Mouse (Mus musculus) MEL (cell line): Measurements from ENCODE around the gene Agt. TPM values are rescaled to one million over a fixed set of nuclear protein-coding genes. Genes with fewer than 3 reads are reported as not detected.

Experiments
- DNase-seq: peaks from one replicate; pipeline ENCODE4 v3.0.0; 2011; ENCODE audit warnings: low read depth, low spot score
- H3K27ac ChIP-seq: 2 replicates; pipeline ENCODE4 v1.5.1; 2012; ENCODE audit warnings: low read depth, mild to moderate bottlenecking, control low read depth, low read length, moderate library complexity; ENCODE audit not compliant: control insufficient read depth
- H3K27me3 ChIP-seq, 2 experiments: fragments of 150-350 bp in 1 of 2; sonication (generic) in 1 of 2; 2 replicates each; pipeline ENCODE4 v1.6.1; 2012; ENCODE audit warnings: low read length in 2 of 2, mild to moderate bottlenecking in 2 of 2, improper control_type of control experiment in 1 of 2, moderate library complexity in 1 of 2; ENCODE audit not compliant: insufficient read depth in 2 of 2, control insufficient read depth in 1 of 2
- H3K36me3 ChIP-seq, 2 experiments: 2 replicates each; pipeline ENCODE4 v1.6.1; 2012 to 2014; ENCODE audit warnings: low read length in 2 of 2, improper control_type of control experiment in 1 of 2, inconsistent platforms in 1 of 2, mild to moderate bottlenecking in 1 of 2; ENCODE audit not compliant: insufficient read depth in 2 of 2, control insufficient read depth in 1 of 2
- H3K4me1 ChIP-seq, 2 experiments: fragments of 150-350 bp in 1 of 2; sonication (generic) in 1 of 2; 2 replicates each; pipeline ENCODE4 v1.6.1; 2012; ENCODE audit warnings: low read length in 2 of 2, improper control_type of control experiment in 1 of 2, mild to moderate bottlenecking in 1 of 2; ENCODE audit not compliant: insufficient read depth in 2 of 2, control insufficient read depth in 1 of 2
- H3K4me3 ChIP-seq, 2 experiments: fragments of 150-350 bp in 1 of 2; sonication (generic) in 1 of 2; 2 replicates each; pipeline ENCODE4 v1.5.1; 2012; ENCODE audit warnings: low read depth in 2 of 2, low read length in 2 of 2, mild to moderate bottlenecking in 2 of 2, moderate library complexity in 2 of 2, control low read depth in 1 of 2, improper control_type of control experiment in 1 of 2; ENCODE audit not compliant: control insufficient read depth in 1 of 2, insufficient read depth in 1 of 2
- H3K79me2 ChIP-seq: 2 replicates; pipeline ENCODE4 v1.6.1; 2012; ENCODE audit warnings: mild to moderate bottlenecking, low read length, moderate library complexity; ENCODE audit not compliant: control insufficient read depth, poor library complexity, insufficient read depth
- H3K9ac ChIP-seq: 2 replicates; pipeline ENCODE4 v1.6.1; 2012; ENCODE audit warnings: low read depth, mild to moderate bottlenecking, control low read depth, low read length, moderate library complexity; ENCODE audit not compliant: control insufficient read depth, poor library complexity, severe bottlenecking
- H3K9me3 ChIP-seq: fragments of 150-350 bp; sonication (generic); replicated peaks from 2 replicates; pipeline ENCODE4 v1.6.1; 2012; ENCODE audit warnings: mild to moderate bottlenecking, low read length, improper control_type of control experiment, moderate library complexity; ENCODE audit not compliant: insufficient read depth
- BHLHE40 ChIP-seq: IDR thresholded peaks from 2 replicates; pipeline ENCODE4 v1.6.1; 2012; ENCODE audit warnings: low read depth, mild to moderate bottlenecking, inconsistent platforms, low read length, improper control_type of control experiment, borderline replicate concordance
- CHD1 ChIP-seq: IDR thresholded peaks from 2 replicates; pipeline ENCODE4 v1.6.1; 2012; ENCODE audit warnings: low read depth, mild to moderate bottlenecking, inconsistent platforms, low read length, improper control_type of control experiment
- CHD2 ChIP-seq: IDR thresholded peaks from 2 replicates; pipeline ENCODE4 v1.6.1; 2011; ENCODE audit warnings: low read length, improper control_type of control experiment
- E2F4 ChIP-seq: IDR thresholded peaks from 2 replicates; pipeline ENCODE4 v1.6.1; 2011; ENCODE audit warnings: low read depth, low read length, improper control_type of control experiment, borderline replicate concordance
- EP300 ChIP-seq, 2 experiments: IDR thresholded peaks; 2 replicates each; pipeline ENCODE4 v1.6.1; 2011; ENCODE audit warnings: improper control_type of control experiment in 2 of 2, low read length in 2 of 2, low read depth in 1 of 2, mild to moderate bottlenecking in 1 of 2
- GABPA ChIP-seq: IDR thresholded peaks from 2 replicates; pipeline ENCODE4 v1.6.1; 2012; ENCODE audit warnings: low read depth, mild to moderate bottlenecking, inconsistent platforms, low read length, improper control_type of control experiment, moderate library complexity
- GATA1 ChIP-seq: IDR thresholded peaks from 2 replicates; pipeline ENCODE4 v1.6.1; 2011; ENCODE audit warnings: low read depth, low read length, improper control_type of control experiment
- HCFC1 ChIP-seq: IDR thresholded peaks from 2 replicates; pipeline ENCODE4 v1.6.1; 2012; ENCODE audit warnings: low read depth, mild to moderate bottlenecking, inconsistent platforms, low read length, improper control_type of control experiment, moderate library complexity
- JUND ChIP-seq: IDR thresholded peaks from 2 replicates; pipeline ENCODE4 v1.6.1; 2011; ENCODE audit warnings: low read depth, mild to moderate bottlenecking, improper control_type of control experiment, low read length
- MAFK ChIP-seq: IDR thresholded peaks from 2 replicates; pipeline ENCODE4 v1.6.1; 2011; ENCODE audit warnings: low read depth, mild to moderate bottlenecking, low read length, improper control_type of control experiment, borderline replicate concordance
- MAX ChIP-seq: IDR thresholded peaks from 2 replicates; pipeline ENCODE4 v1.6.1; 2011; ENCODE audit warnings: low read length, improper control_type of control experiment
- MAZ ChIP-seq: IDR thresholded peaks from 2 replicates; pipeline ENCODE4 v1.6.1; 2012; ENCODE audit warnings: low read depth, mild to moderate bottlenecking, inconsistent platforms, low read length, improper control_type of control experiment
- MXI1 ChIP-seq: IDR thresholded peaks from 2 replicates; pipeline ENCODE4 v1.6.1; 2011; ENCODE audit warnings: mild to moderate bottlenecking, low read depth, low read length, improper control_type of control experiment
- MYB ChIP-seq: IDR thresholded peaks from 2 replicates; pipeline ENCODE4 v1.6.1; 2011; ENCODE audit warnings: mild to moderate bottlenecking, low read depth, low read length, improper control_type of control experiment
- MYC ChIP-seq: IDR thresholded peaks from 2 replicates; pipeline ENCODE4 v1.6.1; 2011; ENCODE audit warnings: low read depth, mild to moderate bottlenecking, low read length, improper control_type of control experiment, moderate library complexity
- POLR2A ChIP-seq, 2 experiments: IDR thresholded peaks; 2 replicates each; pipeline ENCODE4 v1.6.1; 2011 to 2012; ENCODE audit warnings: low read length in 2 of 2, mild to moderate bottlenecking in 2 of 2, control low read depth in 1 of 2, improper control_type of control experiment in 1 of 2, low read depth in 1 of 2, moderate library complexity in 1 of 2; ENCODE audit not compliant: control insufficient read depth in 1 of 2, insufficient read depth in 1 of 2, poor library complexity in 1 of 2
- POLR2AphosphoS2 ChIP-seq: IDR thresholded peaks from 2 replicates; pipeline ENCODE4 v1.6.1; 2011; ENCODE audit warnings: low read length, improper control_type of control experiment
- RAD21 ChIP-seq: IDR thresholded peaks from 2 replicates; pipeline ENCODE4 v1.6.1; 2011; ENCODE audit warnings: mild to moderate bottlenecking, low read depth, low read length, improper control_type of control experiment
- RCOR1 ChIP-seq: IDR thresholded peaks from 2 replicates; pipeline ENCODE4 v1.6.1; 2012; ENCODE audit warnings: low read depth, mild to moderate bottlenecking, inconsistent platforms, low read length, improper control_type of control experiment
- TAL1 ChIP-seq: IDR thresholded peaks from 2 replicates; pipeline ENCODE4 v1.6.1; 2012; ENCODE audit warnings: mild to moderate bottlenecking, inconsistent platforms, low read length, moderate library complexity, mixed read lengths
- TCF12 ChIP-seq: IDR thresholded peaks from 2 replicates; pipeline ENCODE4 v1.6.1; 2014; ENCODE audit warnings: low read depth, mild to moderate bottlenecking, inconsistent platforms, low read length, improper control_type of control experiment, moderate library complexity
- USF1 ChIP-seq: IDR thresholded peaks from 2 replicates; pipeline ENCODE4 v1.6.1; 2014; ENCODE audit warnings: low read depth, mild to moderate bottlenecking, inconsistent platforms, low read length, improper control_type of control experiment, moderate library complexity
- ZKSCAN1 ChIP-seq: IDR thresholded peaks from 2 replicates; pipeline ENCODE4 v1.6.1; 2012; ENCODE audit warnings: low read depth, mild to moderate bottlenecking, inconsistent platforms, low read length, improper control_type of control experiment, moderate library complexity
- polyA plus RNA-seq, 2 experiments: library from polyadenylated mRNA; stranded (reverse) in 1 of 2; unstranded in 1 of 2; fragments of >175 nt in 1 of 2; fragments of >200 nt in 1 of 2; gene quantifications; 2 replicates each; pipeline versions ENCODE4 v1.2.1 to v1.2.4; 2012; ENCODE audit warnings: low replicate concordance in 2 of 2, low read depth in 1 of 2; ENCODE audit not compliant: insufficient read length in 2 of 2, insufficient read depth in 1 of 2, missing spikeins in 1 of 2
- total RNA-seq: library from RNA; depleted of rRNA; stranded (reverse); fragments of 300-350 nt; gene quantifications from 2 replicates; pipeline ENCODE4 v1.2.3, GENCODE M21; 2012

The Agt gene
- total and polyA plus RNA-seq, 3 experiments, result not detected

- Histone ChIP-seq H3K9me3 (no peaks in the 10 kb centered on the region), H3K27me3 (no peaks in the 10 kb centered on the region), H3K9ac (no peak overlapping the region), H3K4me3 (no peak overlapping the region), H3K4me1 (no peaks in the 10 kb centered on the region), H3K27ac (no peak overlapping the region), H3K79me2 (no peaks in the 10 kb centered on the region), H3K36me3 (peaks cover 0 to 2% of the 10 kb centered on the region in 2 experiments; a peak in 1 of 4 replicates)
- no peak for TF ChIP-seq GATA1
- no peak for TF ChIP-seq MXI1
- no peak for TF ChIP-seq GABPA
- no peak for TF ChIP-seq MAX
- TF ChIP-seq E2F4, result no peak
- no peak for TF ChIP-seq TAL1
- no peak for TF ChIP-seq ZKSCAN1
- no peak for TF ChIP-seq EP300 (IDR thresholded peaks at IDR 0.05; ENCODE audit: low read depth in 1 of 2, low read length in 2 of 2)
- no peak for TF ChIP-seq MYC
- TF ChIP-seq MAZ, result no peak
- TF ChIP-seq TCF12, result no peak
- no peak for DNase-seq
These were observed 22.7 kb downstream of the Agt start for GRCm38 (mm10) chr8:124546815-124547214.

GRCm38 (mm10) chr8:124546371-124546770 is 23.1 kb downstream of the Agt start:
- TF ChIP-seq MYC (no peak), MYB (no peak), RCOR1 (no peak), POLR2AphosphoS2 (no peak), RAD21 (no peak), TCF12 (no peak), BHLHE40 (no peak), MXI1 (no peak), CHD1 (no peak), USF1 (no peak), JUND (no peak), EP300 (IDR thresholded peaks at IDR 0.05; ENCODE audit: low read depth in 1 of 2, low read length in 2 of 2) (no peak), MAFK (no peak), POLR2A (IDR thresholded peaks at IDR 0.05; ENCODE audit: control insufficient read depth in 1 of 2, insufficient read depth in 1 of 2, low read depth in 1 of 2, low read length in 2 of 2, poor library complexity in 1 of 2) (no peak), HCFC1 (no peak), CHD2 (no peak)
- no peak for DNase-seq
- Histone ChIP-seq H3K9me3 (no peaks in the 10 kb centered on the region), H3K4me1 (no peaks in the 10 kb centered on the region), H3K36me3 (peaks cover 0 to 2% of the 10 kb centered on the region in 2 experiments; a peak in 1 of 4 replicates), H3K79me2 (no peaks in the 10 kb centered on the region), H3K27me3 (no peaks in the 10 kb centered on the region), H3K27ac (no peak overlapping the region), H3K4me3 (no peak overlapping the region), H3K9ac (no peak overlapping the region)
